Mouse (Mus musculus): Measurements from ENCODE around the gene Zfp985. TPM values are rescaled to one million over a fixed set of nuclear protein-coding genes. Genes with fewer than 3 reads are reported as not detected.

The Zfp985 gene
- polyA plus RNA-seq, 1 experiment, result not detected

Other genes with a start within 250 kb of the Zfp985 start
- gene Zfp988, start 247.6 kb upstream of the Zfp985 start, polyA plus RNA-seq (2012; rRNA removed), result not detected in 2 replicates
- not detected in 2 replicates for gene Zfp978, start 192.0 kb upstream of the Zfp985 start, polyA plus RNA-seq (2012; rRNA removed)
- gene Zfp982, start 60.9 kb upstream of the Zfp985 start, polyA plus RNA-seq (2012; rRNA removed), result not detected in 2 replicates
- gene Gm16503, start 13.1 kb upstream of the Zfp985 start, polyA plus RNA-seq (2012; rRNA removed), result not detected in 2 replicates
- gene Zfp979, start 89.2 kb downstream of the Zfp985 start, polyA plus RNA-seq (2012; rRNA removed), result 0.16 TPM in 1 of 2 replicates, not detected in the other
- gene Zfp534, start 149.3 kb downstream of the Zfp985 start, polyA plus RNA-seq (2012; rRNA removed), result 0.02 TPM in 1 of 2 replicates, not detected in the other

All from spleen, adult 2 months (tissue).